Mouse (Mus musculus) stomach, postnatal 0 days (tissue): ENCODE data around the gene Mrpl24. TPM values are rescaled to one million over a fixed set of nuclear protein-coding genes. Genes with fewer than 3 reads are reported as not detected.

Source experiments
- ATAC-seq: fragments of 200-750 bp; cut with Nextera tagmentation; 2 replicates; pipeline ENCODE4 v1.8.0; 2017; ENCODE audit not compliant: low FRiP score, low TSS enrichment
- DNase-seq: peaks from one replicate; pipeline ENCODE4 v3.0.0-alpha.2; 2016; ENCODE audit warnings: low spot score
- H3K27ac ChIP-seq: fragments of 300-500 bp; sonication (generic); replicated peaks from 2 replicates; pipeline ENCODE4 v1.5.1; 2014; ENCODE audit warnings: mild to moderate bottlenecking, control low read depth
- H3K27me3 ChIP-seq: fragments of 300-500 bp; sonication (generic); 2 replicates; pipeline ENCODE4 v1.6.1; 2014; ENCODE audit warnings: low read length; ENCODE audit not compliant: control insufficient read depth, insufficient read depth
- H3K36me3 ChIP-seq: fragments of 300-500 bp; sonication (generic); 2 replicates; pipeline ENCODE4 v1.6.1; 2014; ENCODE audit warnings: low read length, mixed read lengths; ENCODE audit not compliant: control insufficient read depth, insufficient read depth
- H3K4me1 ChIP-seq: fragments of 300-500 bp; sonication (generic); replicated peaks from 2 replicates; pipeline ENCODE4 v1.6.1; 2014; ENCODE audit warnings: antibody characterized with exemption; ENCODE audit not compliant: control insufficient read depth, insufficient read depth
- H3K4me2 ChIP-seq: fragments of 300-500 bp; sonication (generic); replicated peaks from 2 replicates; pipeline ENCODE4 v1.6.1; 2014; ENCODE audit warnings: low read depth, mild to moderate bottlenecking, control low read depth, moderate library complexity
- H3K4me3 ChIP-seq: fragments of 300-500 bp; sonication (generic); 2 replicates; pipeline ENCODE4 v1.5.1; 2014; ENCODE audit warnings: low read depth, low read length, control low read depth
- H3K9ac ChIP-seq: fragments of 300-500 bp; sonication (generic); 2 replicates; pipeline ENCODE4 v1.6.1; 2014; ENCODE audit warnings: mild to moderate bottlenecking, low read length, control low read depth, mixed read lengths
- H3K9me3 ChIP-seq: fragments of 300-500 bp; sonication (generic); 2 replicates; pipeline ENCODE4 v1.6.1; 2016; ENCODE audit warnings: low read length; ENCODE audit not compliant: control insufficient read depth
- CTCF ChIP-seq: IDR thresholded peaks from 2 replicates; pipeline ENCODE4 v1.5.1; 2016; ENCODE audit warnings: antibody characterized with exemption, low read depth, mild to moderate bottlenecking, moderate library complexity
- EP300 ChIP-seq: optimal IDR thresholded peaks from 2 replicates; pipeline ENCODE3; 2016; ENCODE audit warnings: antibody characterized with exemption
- WGBS: fragments of 180-500 bp; shearing (Covaris S2); extraction: QIAGEN DNeasy Blood & Tissue Kit; methylation state at CpG from one replicate; pipeline ENCODE4 v1.1.7; 2014; 5-methylcytosine and 5-hydroxymethylcytosine counted together
- polyA plus RNA-seq: library from polyadenylated mRNA; unstranded; fragments of >200 nt; fragmentation: Nextera tagmentation; extraction: Ambion mirVana; gene quantifications from 2 replicates; pipeline ENCODE4 v1.2.1, GENCODE M21; 2015

The Mrpl24 gene
- polyA plus RNA-seq, 1 experiment from 2014 or later = 61.4 TPM

DNA sequence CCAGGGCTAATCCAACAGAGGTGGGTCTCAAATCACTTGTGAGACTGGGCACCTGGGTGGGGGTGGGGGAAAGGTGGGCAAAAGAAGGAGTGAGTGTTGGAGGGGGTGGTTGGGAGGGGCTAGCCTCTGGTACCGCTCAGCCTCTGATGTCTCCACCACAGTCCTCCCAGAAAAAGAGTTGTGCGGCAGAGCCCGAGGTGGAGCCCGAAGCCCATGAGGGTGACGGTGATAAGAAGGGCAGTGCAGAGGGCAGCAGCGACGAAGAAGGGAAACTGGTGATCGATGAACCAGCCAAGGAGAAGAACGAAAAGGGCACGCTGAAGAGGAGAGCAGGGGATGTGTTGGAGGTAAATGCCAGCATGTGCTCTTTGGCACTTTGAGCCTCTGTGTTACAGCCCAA is 5.4 kb upstream of the Mrpl24 start:
- DNase-seq = no peak
- Histone ChIP-seq H3K36me3 (peaks cover 25% of the 10 kb centered on the region), H3K4me1 (peaks cover 10% of the 10 kb centered on the region), H3K27ac (no peak overlapping the region), H3K4me3 (no peak overlapping the region), H3K9me3 (no peaks in the 10 kb centered on the region), H3K4me2 (no peak overlapping the region), H3K9ac (no peak overlapping the region), H3K27me3 (no peaks in the 10 kb centered on the region)
- 90% methylated on average over 10 of the region's 10 CpGs for WGBS
- ATAC-seq = no peak
- TF ChIP-seq EP300 (no peak), CTCF (no peak)

- WGBS = 61% methylated on average over 1 of the region's 1 CpGs
- TF ChIP-seq CTCF (peak; percentile 23; the same call in 1 of the 2 replicates), EP300 (no peak)
- Histone ChIP-seq H3K9me3 (no peaks in the 10 kb centered on the region), H3K27me3 (no peaks in the 10 kb centered on the region), H3K4me2 (no peak overlapping the region), H3K4me3 (no peak overlapping the region), H3K36me3 (peaks cover 25% of the 10 kb centered on the region), H3K27ac (no peak overlapping the region), H3K4me1 (no peaks in the 10 kb centered on the region; the same call in 1 of the 2 replicates), H3K9ac (no peak overlapping the region)
- no peak for DNase-seq
- no peak for ATAC-seq
These were observed 2.3 kb upstream of the Mrpl24 start for GRCm38 (mm10) chr3:87916990-87917389.

GRCm38 (mm10) chr3:87918551-87918950 is 755 bp upstream of the Mrpl24 start:
- H3K9ac ChIP-seq = no peak overlapping the region
- H3K4me3 ChIP-seq = no peak overlapping the region
- H3K36me3 ChIP-seq = peaks cover 26% of the 10 kb centered on the region
- no peaks in the 10 kb centered on the region for H3K27me3 ChIP-seq
- WGBS = 94% methylated on average over 1 of the region's 1 CpGs
- peak overlapping the region; percentile 61 for H3K27ac ChIP-seq
- H3K4me2 ChIP-seq = peak overlapping the region; percentile 47
- H3K4me1 ChIP-seq = no peaks in the 10 kb centered on the region; the same call in 1 of the 2 replicates
- no peaks in the 10 kb centered on the region for H3K9me3 ChIP-seq
- DNase-seq (no peak), ATAC-seq (no peak)
- no peak for TF ChIP-seq CTCF
- no peak for TF ChIP-seq EP300

- no peaks in the 10 kb centered on the region; the same call in 1 of the 2 replicates for H3K4me1 ChIP-seq
- 63% methylated on average over 9 of the region's 9 CpGs for WGBS
- no peaks in the 10 kb centered on the region for H3K9me3 ChIP-seq
- TF ChIP-seq CTCF (peak; percentile 53), EP300 (no peak)
- peak overlapping the region; percentile 86; the same call in 1 of the 2 replicates for H3K27ac ChIP-seq
- peak overlapping the region; percentile 63 for H3K4me3 ChIP-seq
- peak overlapping the region; percentile 71 for H3K9ac ChIP-seq
- peak overlapping the region; percentile 72 for H3K4me2 ChIP-seq
- DNase-seq (no peak), ATAC-seq (no peak)
- no peaks in the 10 kb centered on the region for H3K27me3 ChIP-seq
- peaks cover 17% of the 10 kb centered on the region for H3K36me3 ChIP-seq
These were observed 1.1 kb downstream of the Mrpl24 start for GRCm38 (mm10) chr3:87920270-87920943.

GRCm38 (mm10) chr3:87924996-87925395 is 5.7 kb downstream of the Mrpl24 start:
- no peaks in the 10 kb centered on the region for H3K9me3 ChIP-seq
- no peak overlapping the region for H3K4me3 ChIP-seq
- no peak overlapping the region for H3K27ac ChIP-seq
- DNase-seq = no peak
- H3K9ac ChIP-seq = no peak overlapping the region
- no peak for ATAC-seq
- H3K4me2 ChIP-seq = no peak overlapping the region
- no peaks in the 10 kb centered on the region for H3K27me3 ChIP-seq
- 88% methylated on average over 7 of the region's 7 CpGs for WGBS
- H3K4me1 ChIP-seq = no peaks in the 10 kb centered on the region; the same call in 1 of the 2 replicates
- TF ChIP-seq EP300 (no peak), CTCF (no peak)
- peaks cover 14% of the 10 kb centered on the region for H3K36me3 ChIP-seq

DNA sequence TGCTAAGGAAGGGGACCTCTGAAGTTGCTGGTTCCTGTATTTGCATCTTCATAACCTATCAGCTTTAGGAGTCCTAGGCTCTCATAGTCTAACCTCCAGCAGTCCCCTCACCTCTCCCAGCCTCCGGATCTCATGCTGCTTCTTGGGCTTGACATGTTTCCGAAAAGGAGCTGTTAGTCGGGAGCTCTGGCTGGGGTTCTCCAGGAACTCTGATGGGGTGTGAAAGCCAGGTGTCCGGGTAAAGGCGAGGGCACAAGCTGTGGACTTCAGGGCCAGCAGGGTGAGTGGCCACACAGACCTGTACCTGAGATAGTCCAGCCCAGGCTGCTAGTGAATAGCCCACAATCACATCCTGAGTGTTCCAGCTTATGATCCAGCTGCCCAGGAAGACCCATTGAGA is 8.1 kb downstream of the Mrpl24 start:
- Histone ChIP-seq H3K27me3 (no peaks in the 10 kb centered on the region), H3K9ac (no peak overlapping the region), H3K27ac (no peak overlapping the region), H3K4me3 (no peak overlapping the region), H3K9me3 (no peaks in the 10 kb centered on the region), H3K4me1 (no peaks in the 10 kb centered on the region; the same call in 1 of the 2 replicates), H3K36me3 (peaks cover 12% of the 10 kb centered on the region), H3K4me2 (no peak overlapping the region)
- DNase-seq (no peak), ATAC-seq (no peak)
- TF ChIP-seq CTCF = no peak
- no peak for TF ChIP-seq EP300
- 93% methylated on average over 5 of the region's 5 CpGs for WGBS
